Mouse (Mus musculus) midbrain, embryonic 12.5 days (tissue): ENCODE data around the gene Zfp318. TPM values are rescaled to one million over a fixed set of nuclear protein-coding genes. Genes with fewer than 3 reads are reported as not detected.

Experiments used
- ATAC-seq: fragments of 200-750 bp; cut with Nextera tagmentation; 2 replicates; pipeline ENCODE4 v1.8.0; 2017; ENCODE audit warnings: low read depth, moderate TSS enrichment, moderate library complexity; ENCODE audit not compliant: low FRiP score
- H3K27ac ChIP-seq: fragments of 300-500 bp; sonication (generic); replicated peaks from 2 replicates; pipeline ENCODE4 v1.5.1; 2016; ENCODE audit warnings: mild to moderate bottlenecking
- H3K27me3 ChIP-seq: fragments of 300-500 bp; sonication (generic); 2 replicates; pipeline ENCODE4 v1.6.1; 2016; ENCODE audit warnings: mild to moderate bottlenecking
- H3K36me3 ChIP-seq: fragments of 300-500 bp; sonication (generic); 2 replicates; pipeline ENCODE4 v1.6.1; 2016
- H3K4me1 ChIP-seq: fragments of 300-500 bp; sonication (generic); 2 replicates; pipeline ENCODE4 v1.6.1; 2016
- H3K4me2 ChIP-seq: fragments of 300-500 bp; sonication (generic); replicated peaks from 2 replicates; pipeline ENCODE4 v1.6.1; 2016; ENCODE audit warnings: mild to moderate bottlenecking, moderate library complexity
- H3K4me3 ChIP-seq: fragments of 300-500 bp; sonication (generic); 2 replicates; pipeline ENCODE4 v1.5.1; 2016; ENCODE audit warnings: mild to moderate bottlenecking
- H3K9ac ChIP-seq: fragments of 300-500 bp; sonication (generic); replicated peaks from 2 replicates; pipeline ENCODE4 v1.6.1; 2016; ENCODE audit warnings: mild to moderate bottlenecking, moderate library complexity
- H3K9me3 ChIP-seq: fragments of 300-500 bp; sonication (generic); 2 replicates; pipeline ENCODE4 v1.6.1; 2016; ENCODE audit warnings: mild to moderate bottlenecking
- WGBS: fragments of 180-500 bp; shearing (Covaris S2); methylation state at CpG from one replicate; pipeline ENCODE4 v1.1.7; 2016; 5-methylcytosine and 5-hydroxymethylcytosine counted together
- polyA plus RNA-seq: library from polyadenylated mRNA; unstranded; fragments of >200 nt; fragmentation: Nextera tagmentation; extraction: Ambion mirVana; gene quantifications from 2 replicates; pipeline ENCODE4 v1.2.1, GENCODE M21; 2016

Zfp318 gene
- polyA plus RNA-seq, 1 experiment from 2014 or later, result 17.8 TPM

- ATAC-seq, result no peak
Measured at GRCm38 (mm10) chr17:46419717-46420116, 36.2 kb downstream of the Zfp318 start.

GRCm38 (mm10) chr17:46426496-46426895 is 43.0 kb downstream of the Zfp318 start:
- no peaks in the 10 kb centered on the region for H3K36me3 ChIP-seq
- ATAC-seq, result no peak
- H3K27me3 ChIP-seq, result peaks cover 15% of the 10 kb centered on the region; the same call in 1 of the 2 replicates
- no peak overlapping the region for H3K27ac ChIP-seq
- no peaks in the 10 kb centered on the region for H3K9me3 ChIP-seq
- no peak overlapping the region for H3K9ac ChIP-seq
- H3K4me3 ChIP-seq, result no peak overlapping the region
- H3K4me2 ChIP-seq, result no peak overlapping the region
- H3K4me1 ChIP-seq, result peaks cover 5% of the 10 kb centered on the region; the same call in 1 of the 2 replicates

More at GRCm38 (mm10) chr17:46419717-46420116, 36.2 kb downstream of the Zfp318 start:
- H3K27me3 ChIP-seq, result no peaks in the 10 kb centered on the region
- peaks cover 13% of the 10 kb centered on the region; the same call in 1 of the 2 replicates for H3K36me3 ChIP-seq
- no peak overlapping the region for H3K4me3 ChIP-seq
- no peak overlapping the region for H3K27ac ChIP-seq
- H3K4me1 ChIP-seq, result no peaks in the 10 kb centered on the region
- no peaks in the 10 kb centered on the region for H3K9me3 ChIP-seq
- no peak overlapping the region for H3K4me2 ChIP-seq
- no peak overlapping the region for H3K9ac ChIP-seq

- ATAC-seq, result no peak
- Histone ChIP-seq H3K4me3 (peak within 1 kb of the TSS; percentile 19; the same call in 1 of the 2 replicates), H3K9me3 (no peaks in the 10 kb centered on the region), H3K4me2 (peak within 1 kb of the TSS; percentile 44), H3K27me3 (peaks cover 19% of the 10 kb centered on the region), H3K36me3 (no peaks in the 10 kb centered on the region), H3K4me1 (peaks cover 8% of the 10 kb centered on the region; the same call in 1 of the 2 replicates), H3K27ac (no peak within 1 kb of the TSS), H3K9ac (no peak within 1 kb of the TSS)
- WGBS, result 17% methylated on average over 18 of the region's 18 CpGs
Measured at GRCm38 (mm10) chr17:46428761-46429414, 45.4 kb downstream of the Zfp318 start, which contains the start of gene Crip3. Crip3 (plus strand) TSS chr17:46428926.

- WGBS, result 4% methylated on average over 17 of the region's 17 CpGs
- Histone ChIP-seq H3K27me3 (peaks cover 47% of the 10 kb centered on the region), H3K9ac (no peak overlapping the region; the same call in 1 of the 2 replicates), H3K4me1 (peaks cover 11% of the 10 kb centered on the region; the same call in 1 of the 2 replicates), H3K36me3 (no peaks in the 10 kb centered on the region), H3K9me3 (no peaks in the 10 kb centered on the region), H3K27ac (no peak overlapping the region), H3K4me2 (peak overlapping the region; percentile 41), H3K4me3 (peak overlapping the region; percentile 19; the same call in 1 of the 2 replicates)
- ATAC-seq, result peak; percentile 31; the same call in 1 of the 2 replicates
Measured at GRCm38 (mm10) chr17:46433627-46434026, 50.1 kb downstream of the Zfp318 start.

- 28% methylated on average over 23 of the region's 23 CpGs for WGBS
- Histone ChIP-seq H3K4me2 (0 out of 2 replicates have a peak overlapping the region, but pooled peaks have one; percentile 11), H3K9ac (no peak overlapping the region), H3K4me3 (no peak overlapping the region), H3K27me3 (peaks cover 37% of the 10 kb centered on the region), H3K36me3 (no peaks in the 10 kb centered on the region), H3K9me3 (no peaks in the 10 kb centered on the region), H3K4me1 (0 out of 2 replicates have a peak, but pooled peaks cover 6% of the 10 kb centered on the region), H3K27ac (no peak overlapping the region)
- peak; percentile 50 for ATAC-seq
Measured at GRCm38 (mm10) chr17:46436672-46437366, 53.3 kb downstream of the Zfp318 start.

- no peak within 1 kb of the TSS for H3K4me2 ChIP-seq
- H3K36me3 ChIP-seq, result no peaks in the 10 kb centered on the region
- H3K27ac ChIP-seq, result no peak within 1 kb of the TSS
- H3K9me3 ChIP-seq, result no peaks in the 10 kb centered on the region
- H3K9ac ChIP-seq, result no peak within 1 kb of the TSS
- H3K4me3 ChIP-seq, result no peak within 1 kb of the TSS
- no peak for ATAC-seq
- WGBS, result 79% methylated on average over 4 of the region's 4 CpGs
- peaks cover 11% of the 10 kb centered on the region; the same call in 1 of the 2 replicates for H3K4me1 ChIP-seq
- H3K27me3 ChIP-seq, result peaks cover 53% of the 10 kb centered on the region
Measured at GRCm38 (mm10) chr17:46438298-46438873, 54.9 kb downstream of the Zfp318 start, which contains the start of gene Slc22a7. Slc22a7 (minus strand) TSS chr17:46438457.

- Histone ChIP-seq H3K4me1 (peaks cover 6% of the 10 kb centered on the region; the same call in 1 of the 2 replicates), H3K9ac (no peak overlapping the region), H3K4me2 (no peak overlapping the region), H3K27me3 (peaks cover 56% of the 10 kb centered on the region), H3K4me3 (no peak overlapping the region), H3K27ac (no peak overlapping the region), H3K9me3 (no peaks in the 10 kb centered on the region), H3K36me3 (no peaks in the 10 kb centered on the region)
- ATAC-seq, result no peak
- 91% methylated on average over 10 of the region's 10 CpGs for WGBS
Measured at GRCm38 (mm10) chr17:46439176-46439575, 55.6 kb downstream of the Zfp318 start.

- WGBS, result 3% methylated on average over 48 of the region's 50 CpGs
- no peak overlapping the region for H3K27ac ChIP-seq
- H3K4me3 ChIP-seq, result 0 out of 2 replicates have a peak overlapping the region, but pooled peaks have one; percentile 10
- H3K36me3 ChIP-seq, result peaks cover 6% of the 10 kb centered on the region; the same call in 1 of the 2 replicates
- peak overlapping the region; percentile 34 for H3K4me2 ChIP-seq
- peaks cover 14% of the 10 kb centered on the region; the same call in 1 of the 2 replicates for H3K4me1 ChIP-seq
- no peak for ATAC-seq
- H3K27me3 ChIP-seq, result peaks cover 61% of the 10 kb centered on the region
- H3K9ac ChIP-seq, result no peak overlapping the region
- H3K9me3 ChIP-seq, result no peaks in the 10 kb centered on the region
Measured at GRCm38 (mm10) chr17:46444839-46445579, 61.5 kb downstream of the Zfp318 start.

GRCm38 (mm10) chr17:46446264-46446663 is 62.7 kb downstream of the Zfp318 start:
- Histone ChIP-seq H3K36me3 (peaks cover 8% of the 10 kb centered on the region), H3K27me3 (peaks cover 61% of the 10 kb centered on the region), H3K9ac (no peak overlapping the region), H3K4me2 (no peak overlapping the region), H3K4me3 (no peak overlapping the region), H3K27ac (no peak overlapping the region), H3K9me3 (no peaks in the 10 kb centered on the region), H3K4me1 (peaks cover 14% of the 10 kb centered on the region; the same call in 1 of the 2 replicates)
- ATAC-seq, result no peak
- 94% methylated on average over 16 of the region's 16 CpGs for WGBS

GRCm38 (mm10) chr17:46452683-46453082 is 69.2 kb downstream of the Zfp318 start:
- H3K27ac ChIP-seq, result 0 out of 2 replicates have a peak overlapping the region, but pooled peaks have one; percentile 20
- no peak overlapping the region for H3K4me3 ChIP-seq
- no peaks in the 10 kb centered on the region for H3K9me3 ChIP-seq
- H3K9ac ChIP-seq, result no peak overlapping the region
- peaks cover 38% of the 10 kb centered on the region for H3K4me1 ChIP-seq
- peaks cover 37% of the 10 kb centered on the region for H3K27me3 ChIP-seq
- ATAC-seq, result no peak
- 32% methylated on average over 5 of the region's 5 CpGs for WGBS
- no peak overlapping the region for H3K4me2 ChIP-seq
- H3K36me3 ChIP-seq, result peaks cover 3% of the 10 kb centered on the region; the same call in 1 of the 2 replicates

- WGBS, result 5% methylated on average over 13 of the region's 13 CpGs
- Histone ChIP-seq H3K4me3 (peak overlapping the region; percentile 42; the same call in 1 of the 2 replicates), H3K4me1 (peaks cover 40% of the 10 kb centered on the region), H3K4me2 (peak overlapping the region; percentile 71), H3K27ac (peak overlapping the region; percentile 71), H3K36me3 (peaks cover 3% of the 10 kb centered on the region; the same call in 1 of the 2 replicates), H3K27me3 (peaks cover 44% of the 10 kb centered on the region), H3K9ac (peak overlapping the region; percentile 62; the same call in 1 of the 2 replicates), H3K9me3 (no peaks in the 10 kb centered on the region)
- ATAC-seq, result no peak
Measured at GRCm38 (mm10) chr17:46453302-46453948, 69.9 kb downstream of the Zfp318 start.
